In genomic region chr14:17172330-17173110, GRCm38 (mm10) we compare ENCODE assay signal across 9 mouse cellular contexts.
DNase-seq lines count a peak whose midpoint lies in the region; ATAC-seq and TF ChIP-seq lines count a peak whose summit lies in the region.
"Had no signal": no experiment of that assay in that cellular context is flagged by ENCODE, and none has a peak within 500 bp of the region (broad histone marks: within the 10 kb centered on the region; RNA-seq: fewer than 3 reads in every experiment).

No protein-coding gene starts in this region.

- H3K4me3 ChIP-seq in layer of hippocampus, adult 2 months, result peak overlapping the region; percentile 52
- peak overlapping the region; percentile 62 for H3K4me3 ChIP-seq in forebrain, embryonic 10.5 days
- peak overlapping the region; percentile 58 for H3K4me3 ChIP-seq in heart, embryonic 13.5 days
- peak overlapping the region; percentile 40 for H3K4me3 ChIP-seq in kidney, postnatal 0 days (replicated peaks; ENCODE audit: low read depth, low read length)
- peak overlapping the region; percentile 63 for H3K4me3 ChIP-seq in neural tube, embryonic 15.5 days (replicated peaks)

- peak overlapping the region; percentile 92 for H3K4me2 ChIP-seq in heart, embryonic 13.5 days
- H3K4me2 ChIP-seq in kidney, postnatal 0 days (ENCODE audit: low read length), result peak overlapping the region; percentile 90
- H3K4me2 ChIP-seq in neural tube, embryonic 15.5 days, result peak overlapping the region; percentile 95

- H3K27ac ChIP-seq in layer of hippocampus, adult 2 months, result no peak overlapping the region
- peak overlapping the region; percentile 58; the same call in 1 of the 2 replicates for H3K27ac ChIP-seq in forebrain, embryonic 10.5 days
- no peak overlapping the region for H3K27ac ChIP-seq in heart, embryonic 13.5 days (replicated peaks)
- no peak overlapping the region for H3K27ac ChIP-seq in kidney, postnatal 0 days
- peak overlapping the region; percentile 58 for H3K27ac ChIP-seq in neural tube, embryonic 15.5 days (replicated peaks)

- no peaks in the 10 kb centered on the region for H3K9me3 ChIP-seq in forebrain, embryonic 10.5 days
- H3K9me3 ChIP-seq in heart, embryonic 13.5 days, result no peaks in the 10 kb centered on the region
- no peaks in the 10 kb centered on the region for H3K9me3 ChIP-seq in kidney, postnatal 0 days (replicated peaks; ENCODE audit: low read length)
- H3K9me3 ChIP-seq in neural tube, embryonic 15.5 days (replicated peaks), result no peaks in the 10 kb centered on the region

- WGBS in forebrain, embryonic 10.5 days, result 1% methylated on average over 35 of the region's 35 CpGs
- 4% methylated on average over 35 of the region's 35 CpGs for WGBS in heart, embryonic 13.5 days
- under 1% methylated on average over 35 of the region's 35 CpGs for WGBS in kidney, postnatal 0 days
- under 1% methylated on average over 35 of the region's 35 CpGs for WGBS in neural tube, embryonic 15.5 days

- H3K4me1 ChIP-seq in forebrain, embryonic 10.5 days, result peaks cover 14% of the 10 kb centered on the region
- peaks cover 12% of the 10 kb centered on the region for H3K4me1 ChIP-seq in heart, embryonic 13.5 days
- peaks cover 7% of the 10 kb centered on the region; the same call in 1 of the 2 replicates for H3K4me1 ChIP-seq in kidney, postnatal 0 days (replicated peaks; ENCODE audit: insufficient read depth, low read length)
- H3K4me1 ChIP-seq in neural tube, embryonic 15.5 days, result peaks cover 26% of the 10 kb centered on the region

- ATAC-seq in heart, embryonic 13.5 days (ENCODE audit: extremely low read depth, insufficient number of reproducible peaks, low FRiP score, low TSS enrichment), result peak; percentile 54; the same call in 1 of the 2 replicates
- peak; percentile 95 for ATAC-seq in kidney, postnatal 0 days (replicated peaks; ENCODE audit: low FRiP score, low read depth)
- ATAC-seq in neural tube, embryonic 15.5 days (ENCODE audit: low FRiP score), result peak; percentile 93

- H3K36me3 ChIP-seq in forebrain, embryonic 10.5 days (replicated peaks), result no peaks in the 10 kb centered on the region
- H3K36me3 ChIP-seq in heart, embryonic 13.5 days, result no peaks in the 10 kb centered on the region
- no peaks in the 10 kb centered on the region for H3K36me3 ChIP-seq in kidney, postnatal 0 days (ENCODE audit: insufficient read depth, low read length)
- H3K36me3 ChIP-seq in neural tube, embryonic 15.5 days, result no peaks in the 10 kb centered on the region

- H3K27me3 ChIP-seq in forebrain, embryonic 10.5 days (ENCODE audit: poor library complexity, severe bottlenecking), result peaks cover 27% of the 10 kb centered on the region
- H3K27me3 ChIP-seq in heart, embryonic 13.5 days (replicated peaks), result peaks cover 26% of the 10 kb centered on the region
- H3K27me3 ChIP-seq in kidney, postnatal 0 days (ENCODE audit: insufficient read depth, low read length), result no peaks in the 10 kb centered on the region
- H3K27me3 ChIP-seq in neural tube, embryonic 15.5 days (replicated peaks), result 0 out of 2 replicates have a peak, but pooled peaks cover 5% of the 10 kb centered on the region
- H3K27me3 ChIP-seq: CH12.LX had no signal

- peak; percentile 3 to 19 for DNase-seq in layer of hippocampus, adult 2 months (ENCODE audit: low spot score in 2 of 2)
- DNase-seq in layer of hippocampus, adult 9-11 months, result no peak
- peak; percentile 62 for DNase-seq in forebrain, embryonic 10.5 days (ENCODE audit: extremely low spot score, low spot score)
- DNase-seq in kidney, postnatal 0 days (ENCODE audit: low spot score), result peak; percentile 68
- peak; percentile 81 to 85 for DNase-seq in lung, adult 18-20 months
- DNase-seq in urinary bladder, postnatal 10 days (ENCODE audit: low spot score), result peak; percentile 12

- TF ChIP-seq CTCF in layer of hippocampus, adult 2 months (conservative IDR thresholded peaks at IDR 0.05), result no peak
- 0 out of 2 replicates have a peak, but pooled peaks have one; percentile 13 for TF ChIP-seq CTCF in kidney, postnatal 0 days (IDR thresholded peaks at IDR 0.05; ENCODE audit: low read depth)

- H3K9ac ChIP-seq in heart, embryonic 13.5 days, result peak overlapping the region; percentile 77
- H3K9ac ChIP-seq in kidney, postnatal 0 days (ENCODE audit: low read depth, low read length), result no peak overlapping the region
- peak overlapping the region; percentile 64 for H3K9ac ChIP-seq in neural tube, embryonic 15.5 days (replicated peaks)

Comparison
In these comparisons a context has a peak if more than half of its experiments do, and no peak if none do; other contexts are left out.
1. H3K27ac ChIP-seq: peak in forebrain, embryonic 10.5 days (single experiment) and neural tube, embryonic 15.5 days (single experiment); none in layer of hippocampus, adult 2 months (single experiment), heart, embryonic 13.5 days (single experiment) and kidney, postnatal 0 days (single experiment).
2. Peak in every context shown above with its lines, with median percentiles within 50 percentile points of each other: H3K4me3 ChIP-seq, ATAC-seq and H3K4me2 ChIP-seq.